Mouse (Mus musculus): ENCODE results near the gene Mbd3.

DNA sequence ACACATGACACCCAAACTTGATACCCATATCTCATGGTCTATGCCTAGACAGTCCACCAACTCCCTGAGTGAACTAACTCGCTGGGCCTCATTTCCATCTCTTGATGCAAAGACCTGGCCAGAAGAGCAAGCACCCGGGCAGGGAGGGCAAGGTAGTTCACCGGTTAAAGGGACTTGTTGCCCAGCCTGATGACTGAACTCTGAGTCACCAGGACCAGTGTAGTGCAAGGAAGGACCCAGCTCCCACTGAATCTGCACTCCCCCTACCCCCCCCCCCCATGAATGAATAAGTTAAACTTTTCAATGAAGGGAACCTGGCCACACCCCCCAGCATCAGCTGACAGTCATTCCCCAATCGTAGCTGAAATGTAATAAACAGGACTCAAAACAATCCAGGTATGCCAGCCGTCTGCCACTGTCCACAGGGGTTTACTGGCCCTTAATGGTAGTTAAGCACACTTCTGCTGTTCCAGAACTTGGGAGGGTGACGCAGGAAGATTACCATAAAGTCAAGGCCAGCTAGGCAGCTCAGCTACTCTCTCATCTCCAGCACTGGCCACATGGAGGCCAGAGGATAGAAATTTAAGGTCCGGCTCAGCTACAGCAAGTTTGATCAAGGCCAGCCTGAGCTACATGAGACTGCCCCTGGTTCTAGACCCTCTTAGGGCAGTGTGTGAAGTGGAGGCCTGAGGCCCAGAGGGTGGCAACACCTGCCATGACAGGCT lies 16.5 kb downstream of the Mbd3 start:
- no peak for TF ChIP-seq RAD21 (IDR thresholded peaks at IDR 0.05; ENCODE audit: low read depth, low read length)
- TF ChIP-seq CTCF (conservative IDR thresholded peaks at IDR 0.05 in 1 of 2, IDR thresholded peaks at IDR 0.05 in 1 of 2; ENCODE audit: low read depth in 2 of 2, low read length in 2 of 2), result no peak
- no peak for TF ChIP-seq ELF1 (IDR thresholded peaks at IDR 0.05; ENCODE audit: low read depth, low read length)
- no peak for TF ChIP-seq MAZ (IDR thresholded peaks at IDR 0.05; ENCODE audit: low read depth, low read length)
- TF ChIP-seq TCF12 (IDR thresholded peaks at IDR 0.05; ENCODE audit: low read depth, low read length), result no peak
- TF ChIP-seq EP300 (IDR thresholded peaks at IDR 0.05; ENCODE audit: low read length), result no peak
- no peak for TF ChIP-seq POLR2A (IDR thresholded peaks at IDR 0.05; ENCODE audit: low read depth, low read length)
- TF ChIP-seq ZC3H11A (IDR thresholded peaks at IDR 0.05; ENCODE audit: low read depth, low read length), result no peak
- TF ChIP-seq SIN3A (IDR thresholded peaks at IDR 0.05; ENCODE audit: low read length), result no peak
- TF ChIP-seq MXI1 (IDR thresholded peaks at IDR 0.05; ENCODE audit: low read depth, low read length), result no peak
